Mouse (Mus musculus): ENCODE results near the gene Syp.
A peak's percentile ranks its signal among the peaks of the same experiment; 100 is the strongest.

Syp gene

GRCm38 (mm10) chrX:7664791-7665190, 26.5 kb downstream of the Syp start:
- no peak for DNase-seq (ENCODE audit: low spot score)

GRCm38 (mm10) chrX:7665739-7666502, 27.6 kb downstream of the Syp start:
- DNase-seq (ENCODE audit: low spot score): no peak

- peak; percentile 48 for DNase-seq (ENCODE audit: low spot score)
Observed at GRCm38 (mm10) chrX:7670390-7670881, 32.2 kb downstream of the Syp start.

GRCm38 (mm10) chrX:7670921-7671623, 32.8 kb downstream of the Syp start, which contains the start of gene Plp2:
Plp2 (minus strand) TSS chrX:7671390.
- DNase-seq (ENCODE audit: low spot score): peak; percentile 26

GRCm38 (mm10) chrX:7672739-7673138, 34.5 kb downstream of the Syp start:
- no peak for DNase-seq (ENCODE audit: low spot score)

GRCm38 (mm10) chrX:7673578-7674281, 35.5 kb downstream of the Syp start:
- peak; percentile 27 for DNase-seq (ENCODE audit: low spot score)

- no peak for DNase-seq (ENCODE audit: low spot score)
Observed at GRCm38 (mm10) chrX:7674284-7675000, 36.2 kb downstream of the Syp start.

- DNase-seq (ENCODE audit: low spot score): no peak
Observed at GRCm38 (mm10) chrX:7675001-7675380, 36.7 kb downstream of the Syp start.

- no peak for DNase-seq (ENCODE audit: low spot score)
Observed at GRCm38 (mm10) chrX:7678986-7679385, 40.7 kb downstream of the Syp start.

- peak; percentile 90 for DNase-seq (ENCODE audit: low spot score)
Observed at GRCm38 (mm10) chrX:7679405-7680056, 41.3 kb downstream of the Syp start.

- no peak for DNase-seq (ENCODE audit: low spot score)
Observed at GRCm38 (mm10) chrX:7680057-7680412, 41.8 kb downstream of the Syp start.

- DNase-seq (ENCODE audit: low spot score): no peak
Observed at GRCm38 (mm10) chrX:7680864-7681263, 42.6 kb downstream of the Syp start, which contains the start of gene Magix. Magix (minus strand) TSS chrX:7681251.

- DNase-seq (ENCODE audit: low spot score): no peak
Observed at GRCm38 (mm10) chrX:7688321-7688720, 50.0 kb downstream of the Syp start.

GRCm38 (mm10) chrX:7690486-7690885, 52.2 kb downstream of the Syp start:
- no peak for DNase-seq (ENCODE audit: low spot score)

- DNase-seq (ENCODE audit: low spot score): peak; percentile 35
Observed at GRCm38 (mm10) chrX:7692862-7693261, 54.6 kb downstream of the Syp start.

GRCm38 (mm10) chrX:7696520-7696919, 58.2 kb downstream of the Syp start:
- no peak for DNase-seq (ENCODE audit: low spot score)

- peak; percentile 95 for DNase-seq (ENCODE audit: low spot score)
Observed at GRCm38 (mm10) chrX:7696954-7697381, 58.7 kb downstream of the Syp start, which contains the start of gene Gpkow. Gpkow (plus strand) TSS chrX:7697131.
